Mouse (Mus musculus): ENCODE measurements around the gene Ndufs4. TPM values are rescaled to one million over a fixed set of nuclear protein-coding genes. Genes with fewer than 3 reads are reported as not detected.

Ndufs4 gene
- polyA plus RNA-seq, 1 experiment from 2014 or later: 284 TPM

GRCm38 (mm10) chr13:114271410-114272105 is 116.5 kb downstream of the Ndufs4 start:
- Histone ChIP-seq H3K4me1 (no peaks in the 10 kb centered on the region), H3K27me3 (no peaks in the 10 kb centered on the region), H3K36me3 (no peaks in the 10 kb centered on the region), H3K4me2 (replicated peaks) (no peak overlapping the region), H3K4me3 (no peak overlapping the region), H3K9me3 (no peaks in the 10 kb centered on the region), H3K27ac (no peak overlapping the region), H3K9ac (no peak overlapping the region)
- no peak for ATAC-seq (ENCODE audit: insufficient number of reproducible peaks, insufficient read depth, low FRiP score, low TSS enrichment)
- 80% methylated on average over 16 of the region's 16 CpGs for WGBS

- Histone ChIP-seq H3K27ac (no peak overlapping the region), H3K4me3 (no peak overlapping the region), H3K9me3 (no peaks in the 10 kb centered on the region), H3K4me2 (replicated peaks) (no peak overlapping the region), H3K4me1 (no peaks in the 10 kb centered on the region), H3K36me3 (no peaks in the 10 kb centered on the region), H3K27me3 (no peaks in the 10 kb centered on the region), H3K9ac (no peak overlapping the region)
- WGBS: 79% methylated on average over 9 of the region's 9 CpGs
- no peak for ATAC-seq (ENCODE audit: insufficient number of reproducible peaks, insufficient read depth, low FRiP score, low TSS enrichment)
Observed at GRCm38 (mm10) chr13:114267741-114268140, 120.3 kb downstream of the Ndufs4 start.

- Histone ChIP-seq H3K27me3 (no peaks in the 10 kb centered on the region), H3K4me2 (replicated peaks) (no peak overlapping the region), H3K9me3 (no peaks in the 10 kb centered on the region), H3K4me3 (no peak overlapping the region), H3K9ac (no peak overlapping the region), H3K4me1 (no peaks in the 10 kb centered on the region), H3K36me3 (no peaks in the 10 kb centered on the region), H3K27ac (no peak overlapping the region)
- 78% methylated on average over 7 of the region's 7 CpGs for WGBS
- no peak for ATAC-seq (ENCODE audit: insufficient number of reproducible peaks, insufficient read depth, low FRiP score, low TSS enrichment)
Observed at GRCm38 (mm10) chr13:114260486-114261205, 127.4 kb downstream of the Ndufs4 start.

GRCm38 (mm10) chr13:114254697-114255096 is 133.4 kb downstream of the Ndufs4 start:
- no peak overlapping the region for H3K4me3 ChIP-seq
- H3K9ac ChIP-seq: no peak overlapping the region
- no peak for ATAC-seq (ENCODE audit: insufficient number of reproducible peaks, insufficient read depth, low FRiP score, low TSS enrichment)
- H3K9me3 ChIP-seq: no peaks in the 10 kb centered on the region
- H3K4me1 ChIP-seq: no peaks in the 10 kb centered on the region
- H3K4me2 ChIP-seq (replicated peaks): no peak overlapping the region
- H3K27me3 ChIP-seq: no peaks in the 10 kb centered on the region
- 86% methylated on average over 10 of the region's 10 CpGs for WGBS
- no peak overlapping the region for H3K27ac ChIP-seq
- no peaks in the 10 kb centered on the region for H3K36me3 ChIP-seq

Other genes starting within 250 kb of the Ndufs4 start
- 41.5 and 46.1 TPM in 2 replicates for gene Fst, start 70.7 kb upstream of the Ndufs4 start, polyA plus RNA-seq (2016; fragmentation: Nextera tagmentation; extraction: Ambion mirVana)